ENCODE assay signal across 19 mouse cellular contexts in genomic region chr7:27237527-27237926, GRCm38 (mm10). TPM values are rescaled to one million over a fixed set of nuclear protein-coding genes. Genes with fewer than 3 reads are reported as not detected.
DNase-seq lines count a peak whose midpoint lies in the region; ATAC-seq and TF ChIP-seq lines count a peak whose summit lies in the region.
"Had no signal": no experiment of that assay in that cellular context is flagged by ENCODE, and none has a peak within 500 bp of the region (broad histone marks: within the 10 kb centered on the region; RNA-seq: fewer than 3 reads in every experiment).

No protein-coding gene starts in this region.

- WGBS in kidney, postnatal 0 days: 72% methylated on average over 2 of the region's 2 CpGs
- WGBS in kidney, embryonic 16.5 days: 68% methylated on average over 2 of the region's 2 CpGs
- 65% methylated on average over 2 of the region's 2 CpGs for WGBS in lung, postnatal 0 days

- no peak overlapping the region for H3K4me3 ChIP-seq in kidney, postnatal 0 days (replicated peaks; ENCODE audit: low read depth, low read length)
- no peak overlapping the region for H3K4me3 ChIP-seq in kidney, embryonic 16.5 days (ENCODE audit: low read length)
- no peak overlapping the region for H3K4me3 ChIP-seq in lung, postnatal 0 days (ENCODE audit: low read depth, low read length)
- H3K4me3 ChIP-seq: embryonic facial prominence, embryonic 12.5 days; erythroblast, embryonic 14.5 days; hindbrain, embryonic 10.5 days; limb, embryonic 10.5 days; liver, embryonic 15.5 days; stomach, embryonic 15.5 days had no signal

- DNase-seq in kidney, postnatal 0 days (ENCODE audit: low spot score): no peak
- no peak for DNase-seq in lung, postnatal 0 days (ENCODE audit: low spot score)
- no peak for DNase-seq in lung, postnatal 36 days
- DNase-seq in NIH3T3 (ENCODE audit: low read depth): peak; percentile 19
- DNase-seq in thymus, postnatal 14 days: no peak
- DNase-seq in testis, postnatal 14 days (ENCODE audit: low spot score): no peak
- DNase-seq: adrenal gland, adult 8-10 months; cerebellum, adult 9-10 months; gastrocnemius, postnatal 36 days; right cerebral cortex, postnatal 25 days had no signal

- peaks cover 18% of the 10 kb centered on the region; the same call in 1 of the 2 replicates for H3K36me3 ChIP-seq in kidney, postnatal 0 days (ENCODE audit: insufficient read depth, low read length)
- H3K36me3 ChIP-seq in kidney, embryonic 16.5 days (ENCODE audit: insufficient read depth, low read length): peaks cover 5% of the 10 kb centered on the region; the same call in 1 of the 2 replicates
- 0 out of 2 replicates have a peak, but pooled peaks cover 3% of the 10 kb centered on the region for H3K36me3 ChIP-seq in lung, postnatal 0 days (ENCODE audit: insufficient read depth, low read length)

- ATAC-seq in kidney, postnatal 0 days (replicated peaks; ENCODE audit: low FRiP score, low read depth): no peak
- ATAC-seq in kidney, embryonic 16.5 days (ENCODE audit: low FRiP score, low TSS enrichment): no peak
- no peak for ATAC-seq in lung, postnatal 0 days
- ATAC-seq: forebrain, embryonic 14.5 days; midbrain, embryonic 16.5 days had no signal

- TF ChIP-seq CTCF in kidney, postnatal 0 days (IDR thresholded peaks at IDR 0.05; ENCODE audit: low read depth): peak; percentile 45; the same call in 1 of the 2 replicates
- peak; percentile 44 for TF ChIP-seq CTCF in lung, postnatal 0 days (IDR thresholded peaks at IDR 0.05)

- TF ChIP-seq EP300 in lung, postnatal 0 days (IDR thresholded peaks at IDR 0.05): no peak

- no peak overlapping the region for H3K27ac ChIP-seq in kidney, postnatal 0 days
- no peak overlapping the region for H3K27ac ChIP-seq in kidney, embryonic 16.5 days (ENCODE audit: low read length)
- no peak overlapping the region for H3K27ac ChIP-seq in lung, postnatal 0 days (ENCODE audit: low read length)
- H3K27ac ChIP-seq: embryonic facial prominence, embryonic 12.5 days; hindbrain, embryonic 10.5 days; limb, embryonic 10.5 days; liver, embryonic 15.5 days; stomach, embryonic 15.5 days had no signal

- no peaks in the 10 kb centered on the region for H3K27me3 ChIP-seq in kidney, postnatal 0 days (ENCODE audit: insufficient read depth, low read length)
- H3K27me3 ChIP-seq in kidney, embryonic 16.5 days (ENCODE audit: insufficient read depth, low read length): no peaks in the 10 kb centered on the region
- no peaks in the 10 kb centered on the region for H3K27me3 ChIP-seq in lung, postnatal 0 days (replicated peaks; ENCODE audit: insufficient read depth, low read length)
- H3K27me3 ChIP-seq: embryonic facial prominence, embryonic 12.5 days; liver, embryonic 15.5 days; stomach, embryonic 15.5 days had no signal

- no peaks in the 10 kb centered on the region for H3K9me3 ChIP-seq in kidney, postnatal 0 days (replicated peaks; ENCODE audit: low read length)
- H3K9me3 ChIP-seq in kidney, embryonic 16.5 days (ENCODE audit: low read length): no peaks in the 10 kb centered on the region
- no peaks in the 10 kb centered on the region for H3K9me3 ChIP-seq in lung, postnatal 0 days (ENCODE audit: low read length)
- H3K9me3 ChIP-seq: embryonic facial prominence, embryonic 12.5 days; hindbrain, embryonic 10.5 days; limb, embryonic 10.5 days; liver, embryonic 15.5 days; stomach, embryonic 15.5 days had no signal

- H3K4me1 ChIP-seq in kidney, postnatal 0 days (replicated peaks; ENCODE audit: insufficient read depth, low read length): no peaks in the 10 kb centered on the region
- H3K4me1 ChIP-seq in kidney, embryonic 16.5 days (ENCODE audit: insufficient read depth, low read length): peaks cover 11% of the 10 kb centered on the region
- H3K4me1 ChIP-seq in lung, postnatal 0 days (ENCODE audit: insufficient read depth, low read depth, low read length): peaks cover 4% of the 10 kb centered on the region; the same call in 1 of the 2 replicates

- H3K9ac ChIP-seq in kidney, postnatal 0 days (ENCODE audit: low read depth, low read length): no peak overlapping the region
- H3K9ac ChIP-seq in kidney, embryonic 16.5 days (replicated peaks; ENCODE audit: low read length): no peak overlapping the region
- H3K9ac ChIP-seq in lung, postnatal 0 days (replicated peaks; ENCODE audit: low read depth): no peak overlapping the region
- H3K9ac ChIP-seq: embryonic facial prominence, embryonic 12.5 days; liver, embryonic 15.5 days; stomach, embryonic 15.5 days had no signal

- H3K4me2 ChIP-seq in kidney, postnatal 0 days (ENCODE audit: low read length): no peak overlapping the region
- no peak overlapping the region for H3K4me2 ChIP-seq in kidney, embryonic 16.5 days (replicated peaks; ENCODE audit: low read depth, low read length)
- H3K4me2 ChIP-seq in lung, postnatal 0 days (replicated peaks; ENCODE audit: low read depth, low read length): no peak overlapping the region
- H3K4me2 ChIP-seq: embryonic facial prominence, embryonic 12.5 days; liver, embryonic 15.5 days; stomach, embryonic 15.5 days had no signal

RNA-seq across cellular contexts. Expression of gene Coq8b, which starts 4.7 kb away (rescaled TPM):
- polyA plus RNA-seq in kidney, postnatal 0 days (2015; fragmentation: Nextera tagmentation; extraction: Ambion mirVana): 20.8 and 22.0 TPM in 2 replicates
- polyA plus RNA-seq in kidney, embryonic 16.5 days (2015; fragmentation: Nextera tagmentation; extraction: Ambion mirVana): 26.4 and 28.6 TPM in 2 replicates
- 21.3 and 23.6 TPM in 2 replicates for polyA plus RNA-seq in lung, postnatal 0 days (2015; fragmentation: Nextera tagmentation; extraction: Ambion mirVana)

RNA-seq across cellular contexts. Expression of gene Itpkc, which starts 9.1 kb away (rescaled TPM):
- polyA plus RNA-seq in kidney, postnatal 0 days (2015; fragmentation: Nextera tagmentation; extraction: Ambion mirVana): 3.4 and 3.6 TPM in 2 replicates
- 5.5 and 6.4 TPM in 2 replicates for polyA plus RNA-seq in kidney, embryonic 16.5 days (2015; fragmentation: Nextera tagmentation; extraction: Ambion mirVana)
- 2.9 and 4.1 TPM in 2 replicates for polyA plus RNA-seq in lung, postnatal 0 days (2015; fragmentation: Nextera tagmentation; extraction: Ambion mirVana)

RNA-seq across cellular contexts. Expression of gene Numbl, which starts 20.7 kb away (rescaled TPM):
- polyA plus RNA-seq in kidney, postnatal 0 days (2015; fragmentation: Nextera tagmentation; extraction: Ambion mirVana): 12.6 and 13.0 TPM in 2 replicates
- 13.5 and 16.4 TPM in 2 replicates for polyA plus RNA-seq in kidney, embryonic 16.5 days (2015; fragmentation: Nextera tagmentation; extraction: Ambion mirVana)
- polyA plus RNA-seq in lung, postnatal 0 days (2015; fragmentation: Nextera tagmentation; extraction: Ambion mirVana): 11.6 and 11.7 TPM in 2 replicates

RNA-seq across cellular contexts. Expression of gene Snrpa, which starts 41.5 kb away (rescaled TPM):
- polyA plus RNA-seq in kidney, postnatal 0 days (2015; fragmentation: Nextera tagmentation; extraction: Ambion mirVana): 160 and 174 TPM in 2 replicates
- 305 and 323 TPM in 2 replicates for polyA plus RNA-seq in kidney, embryonic 16.5 days (2015; fragmentation: Nextera tagmentation; extraction: Ambion mirVana)
- 69.7 and 75.8 TPM in 2 replicates for polyA plus RNA-seq in lung, postnatal 0 days (2015; fragmentation: Nextera tagmentation; extraction: Ambion mirVana)

RNA-seq across cellular contexts. Expression of gene BC024978, which starts 41.9 kb away (rescaled TPM):
- 2.2 and 3.1 TPM in 2 replicates for polyA plus RNA-seq in kidney, postnatal 0 days (2015; fragmentation: Nextera tagmentation; extraction: Ambion mirVana)
- 4.1 TPM in 2 replicates for polyA plus RNA-seq in kidney, embryonic 16.5 days (2015; fragmentation: Nextera tagmentation; extraction: Ambion mirVana)
- polyA plus RNA-seq in lung, postnatal 0 days (2015; fragmentation: Nextera tagmentation; extraction: Ambion mirVana): 2.5 TPM in 2 replicates
